Mouse (Mus musculus): ENCODE results near the gene St14.

St14 gene

GRCm38 (mm10) chr9:31122464-31123030, 9.1 kb downstream of the St14 start:
- DNase-seq (ENCODE audit: low read depth) = no peak

DNA sequence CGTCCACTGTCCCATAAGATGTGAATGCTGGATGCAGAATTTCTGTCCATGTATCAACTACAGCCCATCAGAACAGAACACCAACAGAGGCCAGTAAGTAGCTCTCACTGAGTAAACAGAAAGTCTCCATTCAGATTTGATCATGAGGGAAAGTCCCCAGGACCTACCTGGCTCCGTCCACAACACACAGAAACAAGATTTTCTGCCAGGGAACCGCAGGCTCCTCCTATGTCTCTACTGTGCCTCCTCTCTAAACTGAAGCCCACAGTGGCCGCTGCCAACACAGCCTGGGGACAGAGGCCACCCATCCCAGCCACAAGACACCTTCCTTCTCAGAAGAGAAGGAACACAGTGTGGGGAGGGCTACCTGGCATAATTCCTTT, 11.1 kb downstream of the St14 start:
- no peak for DNase-seq (ENCODE audit: low read depth)

DNA sequence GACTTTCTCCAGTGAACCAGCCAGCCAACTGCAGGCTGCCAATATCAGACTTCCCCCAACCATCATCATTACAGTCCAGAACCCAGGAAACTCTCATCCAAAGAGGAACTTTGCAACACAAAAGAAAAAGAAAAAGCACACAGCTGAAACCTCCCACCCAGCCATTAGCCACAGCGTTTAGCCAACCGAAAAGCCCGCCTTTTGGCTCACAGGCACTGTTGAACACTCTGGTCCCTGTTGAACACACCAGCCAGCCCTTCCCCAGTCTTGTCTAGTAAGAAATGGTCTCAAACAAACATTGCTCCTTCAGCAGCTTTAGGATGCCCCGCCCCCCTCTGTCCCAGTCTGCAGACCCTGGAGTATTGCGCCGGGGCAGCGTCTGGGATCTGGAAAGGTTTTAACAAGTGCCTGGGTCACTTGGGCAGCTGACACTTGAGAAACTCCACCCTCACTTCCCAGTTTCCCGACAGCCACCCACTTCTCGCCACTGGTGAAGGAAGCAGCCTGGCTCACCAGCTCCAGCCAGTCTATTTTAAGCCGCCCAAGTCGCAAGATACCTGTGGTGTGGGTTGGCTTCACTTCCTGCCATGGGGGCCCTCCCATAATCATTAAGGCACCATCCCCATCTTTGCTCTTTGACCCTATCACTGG, 11.6 kb downstream of the St14 start:
- DNase-seq (ENCODE audit: low read depth) = no peak

- peak; percentile 31 for DNase-seq (ENCODE audit: low read depth)
These were observed 12.2 kb downstream of the St14 start for GRCm38 (mm10) chr9:31119405-31119804.

DNA sequence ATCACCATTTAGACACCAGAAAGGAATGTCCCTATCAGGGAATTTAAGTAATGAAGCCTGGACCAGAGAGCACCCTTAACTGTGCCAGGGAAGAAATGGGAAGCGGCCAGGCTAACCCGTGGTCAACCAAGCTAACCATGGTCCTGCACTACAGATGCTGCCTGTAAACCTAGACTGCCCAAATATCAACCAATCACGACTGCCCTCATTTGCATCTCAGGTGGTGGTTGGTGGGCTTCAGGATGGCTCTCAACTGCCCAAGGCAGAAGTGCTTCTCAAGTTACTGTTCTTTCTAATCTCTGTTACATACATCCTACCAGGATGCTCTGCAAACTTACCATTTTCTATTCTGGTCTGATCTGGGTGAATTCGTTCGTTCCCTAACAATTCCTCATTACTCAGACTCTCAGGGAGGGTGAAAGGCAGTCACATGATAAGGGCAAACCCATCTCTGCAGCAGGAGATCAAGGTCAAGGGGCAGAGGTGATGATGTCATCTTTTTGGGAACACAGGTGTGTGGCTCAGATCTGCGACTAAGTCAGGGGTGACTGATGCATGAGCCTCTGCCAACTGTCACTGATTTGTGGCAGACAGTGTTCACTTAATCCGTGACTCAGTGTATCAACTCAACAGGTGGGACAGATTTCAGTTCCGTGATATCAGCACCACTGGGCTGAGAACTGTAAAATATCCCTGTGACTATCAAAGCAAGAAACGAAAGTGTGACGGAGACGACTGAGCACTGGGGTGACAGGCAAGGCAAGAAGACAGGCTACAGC, 12.9 kb downstream of the St14 start:
- peak; percentile 80 for DNase-seq (ENCODE audit: low read depth)

DNA sequence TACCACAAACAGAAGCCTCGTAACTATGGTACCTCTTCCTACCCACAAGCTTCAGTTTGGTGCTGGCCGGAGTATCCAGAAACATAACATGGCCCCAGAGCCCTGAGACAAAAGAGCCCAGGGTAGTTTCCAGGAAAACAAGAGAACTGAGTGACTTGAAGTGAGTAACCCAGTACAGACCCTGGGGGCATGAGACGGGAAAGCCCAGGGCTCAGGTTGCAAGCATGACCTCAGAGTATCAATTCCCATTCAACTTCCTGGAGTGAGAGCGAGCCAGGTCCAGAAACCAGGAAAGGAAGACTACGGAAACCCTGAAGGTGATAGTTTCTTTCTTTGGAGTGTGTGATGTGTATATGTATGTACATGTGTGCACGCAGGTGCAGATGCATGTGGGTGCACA, 14.2 kb downstream of the St14 start:
- no peak for DNase-seq (ENCODE audit: low read depth)

GRCm38 (mm10) chr9:31117088-31117487, 14.6 kb downstream of the St14 start:
- DNase-seq (ENCODE audit: low read depth) = no peak

DNA sequence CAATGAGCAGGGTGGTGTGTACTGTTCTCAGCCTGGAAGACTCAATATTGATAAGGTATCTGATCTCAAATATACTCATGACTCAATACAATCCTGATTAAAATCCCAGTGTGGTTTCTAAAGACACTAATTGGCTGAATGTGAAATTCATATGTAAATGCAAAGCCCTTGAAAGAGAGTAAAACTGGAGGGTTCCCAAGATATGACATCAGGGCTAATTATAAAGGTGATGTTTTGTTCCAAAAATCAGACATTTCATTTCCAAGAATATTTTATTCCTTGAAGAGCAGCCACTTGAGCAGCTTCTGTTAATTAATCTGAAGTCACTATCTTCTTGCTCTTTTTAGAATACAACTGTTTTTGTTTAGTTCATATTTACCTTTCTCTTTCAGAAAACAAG, 16.1 kb downstream of the St14 start:
- no peak for DNase-seq (ENCODE audit: low read depth)

GRCm38 (mm10) chr9:31108464-31108863, 23.2 kb downstream of the St14 start:
- DNase-seq (ENCODE audit: low read depth) = no peak

DNA sequence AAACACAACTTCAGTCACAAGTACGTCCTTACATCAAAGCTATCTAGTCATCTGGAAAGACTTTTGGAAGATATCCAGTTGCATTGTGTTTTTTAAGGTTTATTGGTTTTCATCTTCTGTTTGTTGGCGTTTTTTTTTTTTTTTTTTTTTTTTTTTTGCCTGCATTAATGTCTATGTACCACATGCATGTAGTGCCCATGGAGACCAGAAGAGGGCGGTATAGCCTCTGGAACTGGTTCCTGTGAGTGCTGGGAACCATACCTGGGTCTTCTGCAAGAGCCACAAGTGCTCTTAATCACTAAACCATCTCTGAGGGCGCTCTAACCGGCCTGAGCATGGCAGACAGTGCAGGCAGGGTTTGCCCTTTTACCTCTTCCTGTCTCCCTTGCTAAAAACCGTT, 33.5 kb downstream of the St14 start:
- no peak for DNase-seq (ENCODE audit: low read depth)

GRCm38 (mm10) chr9:31097088-31098082, 34.3 kb downstream of the St14 start:
- no peak for DNase-seq (ENCODE audit: low read depth)

DNA sequence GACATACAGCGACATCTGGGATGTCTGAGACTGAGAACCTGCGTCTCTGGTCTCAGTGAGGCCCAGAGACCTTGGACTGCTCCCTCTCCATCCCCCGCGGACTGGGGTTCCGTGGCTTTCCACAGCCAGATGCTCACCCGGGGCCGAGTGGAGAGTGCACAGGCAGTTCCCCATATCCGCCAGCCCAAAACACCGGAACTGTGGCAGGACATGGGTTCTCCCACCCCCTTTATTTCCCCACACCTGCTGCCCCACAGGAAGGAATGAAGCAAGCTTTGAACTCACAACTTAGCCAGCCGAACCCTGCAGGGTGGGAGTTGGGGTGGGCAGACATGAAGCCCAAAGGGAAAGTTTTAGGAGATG, 38.8 kb downstream of the St14 start:
- no peak for DNase-seq (ENCODE audit: low read depth)

DNA sequence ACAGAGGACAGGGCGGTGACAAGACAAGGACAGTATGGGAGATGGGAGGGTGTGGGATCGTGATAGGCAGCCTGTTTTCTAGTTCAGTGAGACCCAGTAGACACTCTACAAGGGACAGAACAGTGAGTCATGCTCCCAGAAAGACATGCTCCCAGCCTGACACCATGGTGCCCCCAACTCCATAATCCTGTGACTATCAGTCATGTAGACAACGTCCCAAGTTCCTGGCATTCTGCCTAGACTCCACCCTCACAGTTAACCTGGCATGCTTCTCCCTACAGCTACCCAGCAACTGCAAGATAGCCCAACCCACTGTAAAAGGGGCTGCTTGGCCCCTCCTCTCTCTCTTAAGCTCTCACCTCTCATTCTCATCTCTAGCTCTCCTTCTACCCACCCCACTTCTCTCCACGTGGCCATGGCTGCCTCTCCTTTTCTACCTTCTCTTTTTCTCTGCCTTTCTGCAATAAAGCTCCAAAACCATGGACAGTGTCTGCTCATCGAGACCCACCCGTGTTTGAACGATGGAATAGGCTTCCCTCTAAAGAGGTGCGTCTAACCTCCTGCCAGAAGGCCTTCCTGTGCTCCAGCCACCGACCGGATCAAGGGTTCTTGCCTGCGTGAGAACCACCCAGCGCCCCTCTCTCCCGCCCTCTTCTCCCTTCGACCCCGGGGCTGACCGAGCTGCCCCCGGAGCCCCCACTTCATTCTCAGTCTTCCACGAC, 39.4 kb downstream of the St14 start:
- DNase-seq (ENCODE audit: low read depth) = no peak

- no peak for DNase-seq (ENCODE audit: low read depth)
These were observed 40.5 kb downstream of the St14 start for GRCm38 (mm10) chr9:31091162-31091581.

- peak; percentile 41 for DNase-seq (ENCODE audit: low read depth)
These were observed 41.3 kb downstream of the St14 start for GRCm38 (mm10) chr9:31090081-31091023.

DNA sequence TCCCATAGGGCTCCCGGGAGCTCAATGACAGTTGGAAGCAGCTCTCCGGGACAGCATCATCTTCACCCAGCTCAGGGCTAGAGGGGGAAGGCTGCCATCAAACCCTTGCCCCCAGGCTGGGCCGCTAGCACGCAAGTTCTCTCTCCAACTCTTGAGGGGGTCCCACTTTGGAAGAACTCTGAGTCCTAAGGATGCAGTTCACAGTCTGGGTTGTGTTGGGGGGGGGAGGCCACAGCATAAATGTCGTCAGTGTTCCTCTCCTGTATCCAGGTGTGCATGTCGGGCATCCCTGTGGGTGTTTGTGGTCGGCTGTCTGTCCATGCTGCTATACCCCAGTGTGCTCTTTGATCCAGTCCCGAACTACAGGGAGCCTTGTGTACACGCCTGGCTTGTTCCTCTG, 42.1 kb downstream of the St14 start:
- no peak for DNase-seq (ENCODE audit: low read depth)

GRCm38 (mm10) chr9:31088883-31089282, 42.8 kb downstream of the St14 start:
- peak; percentile 64 for DNase-seq (ENCODE audit: low read depth)

DNA sequence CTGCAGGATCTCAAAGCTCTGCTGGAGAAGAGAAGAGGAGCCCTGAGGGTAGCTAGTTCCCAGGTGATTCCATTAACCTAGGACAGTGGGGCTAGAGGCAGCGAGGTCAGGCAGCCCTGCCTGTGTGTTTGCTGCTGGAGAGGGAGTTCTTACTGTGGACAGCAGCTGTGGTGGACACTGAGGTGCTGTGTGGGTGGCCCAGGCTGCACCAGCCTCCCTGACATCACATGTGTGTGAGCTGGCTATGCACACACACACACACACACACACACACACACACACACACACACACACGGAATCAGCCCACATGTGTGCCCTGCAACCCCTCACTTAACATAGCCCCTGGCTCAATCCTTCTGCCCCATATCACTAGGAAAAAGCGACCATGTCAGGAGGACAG, 43.5 kb downstream of the St14 start:
- DNase-seq (ENCODE audit: low read depth) = no peak

- DNase-seq (ENCODE audit: low read depth) = no peak
These were observed 44.2 kb downstream of the St14 start for GRCm38 (mm10) chr9:31087466-31087865.

GRCm38 (mm10) chr9:31086754-31087145, 44.9 kb downstream of the St14 start:
- DNase-seq (ENCODE audit: low read depth) = no peak
